Mouse (Mus musculus) intestine, embryonic 14.5 days (tissue): ENCODE measurements around the gene Zbtb33. TPM values are rescaled to one million over a fixed set of nuclear protein-coding genes. Genes with fewer than 3 reads are reported as not detected.
A peak's percentile ranks its signal among the peaks of the same experiment; 100 is the strongest.

ENCODE experiments used
- ATAC-seq: fragments of 200-750 bp; cut with Nextera tagmentation; replicated peaks from 2 replicates; pipeline ENCODE4 v1.8.0; 2017; ENCODE audit warnings: low read depth, moderate number of reproducible peaks, moderate TSS enrichment, moderate library complexity; ENCODE audit not compliant: low FRiP score, low TSS enrichment
- DNase-seq: peaks from one replicate; pipeline ENCODE4 v3.0.0-alpha.2; 2018; ENCODE audit warnings: low spot score
- H3K27ac ChIP-seq: fragments of 300-500 bp; sonication (generic); 2 replicates; pipeline ENCODE4 v1.5.1; 2014; ENCODE audit warnings: low read depth, mild to moderate bottlenecking, control low read depth
- H3K27me3 ChIP-seq: fragments of 300-500 bp; sonication (generic); replicated peaks from 2 replicates; pipeline ENCODE4 v1.6.1; 2014; ENCODE audit warnings: low read length, control low read depth; ENCODE audit not compliant: control insufficient read depth, insufficient read depth
- H3K36me3 ChIP-seq: fragments of 300-500 bp; sonication (generic); 2 replicates; pipeline ENCODE4 v1.6.1; 2014; ENCODE audit warnings: low read length, control low read depth; ENCODE audit not compliant: control insufficient read depth, insufficient read depth
- H3K4me1 ChIP-seq: fragments of 300-500 bp; sonication (generic); replicated peaks from 2 replicates; pipeline ENCODE4 v1.6.1; 2014; ENCODE audit warnings: low read length, control low read depth, mixed read lengths; ENCODE audit not compliant: control insufficient read depth, insufficient read depth
- H3K4me2 ChIP-seq: fragments of 300-500 bp; sonication (generic); 2 replicates; pipeline ENCODE4 v1.6.1; 2014; ENCODE audit warnings: low read length
- H3K4me3 ChIP-seq: fragments of 300-500 bp; sonication (generic); 2 replicates; pipeline ENCODE4 v1.5.1; 2014; ENCODE audit warnings: low read depth, low read length, control low read depth, mixed read lengths
- H3K9ac ChIP-seq: fragments of 300-500 bp; sonication (generic); 2 replicates; pipeline ENCODE4 v1.6.1; 2014; ENCODE audit warnings: mild to moderate bottlenecking, low read length
- H3K9me3 ChIP-seq: fragments of 300-500 bp; sonication (generic); 2 replicates; pipeline ENCODE4 v1.6.1; 2016; ENCODE audit warnings: low read length, control low read depth; ENCODE audit not compliant: control insufficient read depth
- WGBS: fragments of 180-500 bp; shearing (Covaris S2); extraction: QIAGEN DNeasy Blood & Tissue Kit; methylation state at CpG from one replicate; pipeline ENCODE4 v1.1.7; 2014; 5-methylcytosine and 5-hydroxymethylcytosine counted together
- polyA plus RNA-seq: library from polyadenylated mRNA; unstranded; fragments of >200 nt; fragmentation: Nextera tagmentation; extraction: Ambion mirVana; gene quantifications from 2 replicates; pipeline ENCODE4 v1.2.1, GENCODE M21; 2014

Zbtb33 gene
- polyA plus RNA-seq, 1 experiment from 2014 or later, result 5.1 TPM

GRCm38 (mm10) chrX:38185520-38185919, 4.1 kb upstream of the Zbtb33 start:
- H3K27me3 ChIP-seq, result no peaks in the 10 kb centered on the region
- ATAC-seq, result no peak
- no peaks in the 10 kb centered on the region for H3K4me1 ChIP-seq
- H3K27ac ChIP-seq, result no peak overlapping the region
- H3K4me2 ChIP-seq, result no peak overlapping the region
- no peak overlapping the region for H3K4me3 ChIP-seq
- no peaks in the 10 kb centered on the region for H3K9me3 ChIP-seq
- DNase-seq, result no peak
- no peak overlapping the region for H3K9ac ChIP-seq
- WGBS, result 39% methylated on average over 2 of the region's 2 CpGs
- no peaks in the 10 kb centered on the region for H3K36me3 ChIP-seq

GRCm38 (mm10) chrX:38190458-38190764, 818 bp downstream of the Zbtb33 start:
- no peaks in the 10 kb centered on the region for H3K4me1 ChIP-seq
- H3K4me3 ChIP-seq, result peak overlapping the region; percentile 52
- DNase-seq (peak; percentile 55), ATAC-seq (0 out of 2 replicates have a peak, but pooled peaks have one; percentile 30)
- H3K36me3 ChIP-seq, result peaks cover 13% of the 10 kb centered on the region; the same call in 1 of the 2 replicates
- peak overlapping the region; percentile 63 for H3K4me2 ChIP-seq
- WGBS, result 12% methylated on average over 3 of the region's 3 CpGs
- no peaks in the 10 kb centered on the region for H3K27me3 ChIP-seq
- peak overlapping the region; percentile 87; the same call in 1 of the 2 replicates for H3K27ac ChIP-seq
- peak overlapping the region; percentile 71 for H3K9ac ChIP-seq
- H3K9me3 ChIP-seq, result no peaks in the 10 kb centered on the region

GRCm38 (mm10) chrX:38201816-38202215, 12.2 kb downstream of the Zbtb33 start:
- H3K27ac ChIP-seq, result no peak overlapping the region
- no peak overlapping the region for H3K4me3 ChIP-seq
- no peak overlapping the region for H3K9ac ChIP-seq
- H3K4me1 ChIP-seq, result no peaks in the 10 kb centered on the region
- 68% methylated on average over 2 of the region's 2 CpGs for WGBS
- ATAC-seq (no peak), DNase-seq (no peak)
- no peak overlapping the region for H3K4me2 ChIP-seq
- H3K9me3 ChIP-seq, result no peaks in the 10 kb centered on the region
- H3K36me3 ChIP-seq, result no peaks in the 10 kb centered on the region
- H3K27me3 ChIP-seq, result no peaks in the 10 kb centered on the region

- no peak overlapping the region for H3K27ac ChIP-seq
These were observed 17.8 kb downstream of the Zbtb33 start for GRCm38 (mm10) chrX:38207392-38207791.

GRCm38 (mm10) chrX:38216986-38217675, 27.5 kb downstream of the Zbtb33 start:
- DNase-seq (no peak), ATAC-seq (peak; percentile 60; the same call in 1 of the 2 replicates)
- no peak overlapping the region for H3K9ac ChIP-seq
- no peak overlapping the region for H3K4me3 ChIP-seq
- H3K27me3 ChIP-seq, result no peaks in the 10 kb centered on the region
- no peak overlapping the region for H3K4me2 ChIP-seq
- H3K27ac ChIP-seq, result peak overlapping the region; percentile 29; the same call in 1 of the 2 replicates
- no peaks in the 10 kb centered on the region for H3K9me3 ChIP-seq
- no peaks in the 10 kb centered on the region for H3K36me3 ChIP-seq
- H3K4me1 ChIP-seq, result no peaks in the 10 kb centered on the region
- 63% methylated on average over 9 of the region's 9 CpGs for WGBS

More at GRCm38 (mm10) chrX:38207392-38207791, 17.8 kb downstream of the Zbtb33 start:
- DNase-seq, result no peak
- ATAC-seq, result no peak
- no peaks in the 10 kb centered on the region for H3K36me3 ChIP-seq
- no peaks in the 10 kb centered on the region for H3K9me3 ChIP-seq
- WGBS, result 65% methylated on average over 1 of the region's 1 CpGs
- H3K9ac ChIP-seq, result no peak overlapping the region
- H3K4me2 ChIP-seq, result no peak overlapping the region
- no peaks in the 10 kb centered on the region for H3K4me1 ChIP-seq
- no peaks in the 10 kb centered on the region for H3K27me3 ChIP-seq
- H3K4me3 ChIP-seq, result no peak overlapping the region

GRCm38 (mm10) chrX:38217676-38217991, 28.0 kb downstream of the Zbtb33 start:
- Histone ChIP-seq H3K4me2 (no peak overlapping the region), H3K4me1 (no peaks in the 10 kb centered on the region), H3K4me3 (no peak overlapping the region), H3K27ac (peak overlapping the region; percentile 29; the same call in 1 of the 2 replicates), H3K9me3 (no peaks in the 10 kb centered on the region), H3K9ac (no peak overlapping the region), H3K36me3 (no peaks in the 10 kb centered on the region), H3K27me3 (no peaks in the 10 kb centered on the region)
- 60% methylated on average over 2 of the region's 2 CpGs for WGBS
- DNase-seq (no peak), ATAC-seq (no peak)

GRCm38 (mm10) chrX:38222757-38223156, 33.2 kb downstream of the Zbtb33 start:
- no peak for ATAC-seq
- Histone ChIP-seq H3K4me1 (no peaks in the 10 kb centered on the region), H3K4me3 (no peak overlapping the region), H3K27me3 (no peaks in the 10 kb centered on the region), H3K27ac (no peak overlapping the region), H3K36me3 (no peaks in the 10 kb centered on the region), H3K9ac (no peak overlapping the region), H3K9me3 (no peaks in the 10 kb centered on the region), H3K4me2 (no peak overlapping the region)
- no peak for DNase-seq
- 36% methylated on average over 2 of the region's 2 CpGs for WGBS

- no peak for ATAC-seq
- no peak overlapping the region for H3K9ac ChIP-seq
- no peaks in the 10 kb centered on the region for H3K36me3 ChIP-seq
- no peak overlapping the region for H3K27ac ChIP-seq
- 77% methylated on average over 1 of the region's 1 CpGs for WGBS
- DNase-seq, result no peak
- no peaks in the 10 kb centered on the region for H3K9me3 ChIP-seq
- H3K4me2 ChIP-seq, result no peak overlapping the region
- no peak overlapping the region for H3K4me3 ChIP-seq
- H3K4me1 ChIP-seq, result no peaks in the 10 kb centered on the region
- no peaks in the 10 kb centered on the region for H3K27me3 ChIP-seq
These were observed 40.3 kb downstream of the Zbtb33 start for GRCm38 (mm10) chrX:38229888-38230287.

- Histone ChIP-seq H3K9ac (no peak overlapping the region), H3K27ac (no peak overlapping the region), H3K4me3 (no peak overlapping the region), H3K9me3 (no peaks in the 10 kb centered on the region), H3K36me3 (no peaks in the 10 kb centered on the region), H3K4me2 (no peak overlapping the region), H3K4me1 (no peaks in the 10 kb centered on the region), H3K27me3 (no peaks in the 10 kb centered on the region)
- DNase-seq (no peak), ATAC-seq (no peak)
- WGBS, result 43% methylated on average over 2 of the region's 2 CpGs
These were observed 48.1 kb downstream of the Zbtb33 start for GRCm38 (mm10) chrX:38237731-38238130.
